Mouse (Mus musculus) megakaryocyte progenitor cell, adult 5-6 weeks (primary cell): Measurements from ENCODE around the gene Gm5938. TPM values are rescaled to one million over a fixed set of nuclear protein-coding genes. Genes with fewer than 3 reads are reported as not detected.

ENCODE experiments used
- ATAC-seq: replicated peaks from 2 replicates; pipeline ENCODE4 v1.8.0; 2016; ENCODE audit warnings: mild to moderate bottlenecking, moderate TSS enrichment, inconsistent platforms; ENCODE audit not compliant: poor library complexity
- total RNA-seq, 2 experiments: library from RNA; stranded (forward) in 1 of 2; stranded (reverse) in 1 of 2; fragments of 157-497, 149-512 nt in 1 of 2; fragments of 200-1000 nt in 1 of 2; gene quantifications; 2 replicates each; pipeline versions ENCODE4 v1.2.3 to v1.2.4; 2015 to 2017

Gene Gm5938
- total RNA-seq (2015) (not detected in 2 replicates), total RNA-seq (2017) (not detected in 2 replicates)

- no peak for ATAC-seq
Measured at GRCm38 (mm10) chrX:78125167-78125566, at the start of gene Gm5938. Gene Gm5938, plus strand, starts transcription at chrX:78125467.

GRCm38 (mm10) chrX:78091274-78091673 lies 34.0 kb upstream of the Gm5938 start, which contains the start of gene Obp1a:
Gene Obp1a, minus strand, starts transcription at chrX:78091374.
- ATAC-seq, result no peak

Other genes starting within 250 kb of the Gm5938 start
- not detected in 2 replicates for gene 5430402E10Rik, start 200.4 kb upstream of the Gm5938 start, total RNA-seq (2015)
- gene 5430402E10Rik, start 200.4 kb upstream of the Gm5938 start, total RNA-seq (2017), result not detected in 2 replicates
- gene Obp1a, start 34.1 kb upstream of the Gm5938 start, total RNA-seq (2015), result not detected in 2 replicates
- not detected in 2 replicates for gene Obp1a, start 34.1 kb upstream of the Gm5938 start, total RNA-seq (2017)
- not detected in 2 replicates for gene Obp1b, start 61.3 kb downstream of the Gm5938 start, total RNA-seq (2015)
- not detected in 2 replicates for gene Obp1b, start 61.3 kb downstream of the Gm5938 start, total RNA-seq (2017)
- not detected in 2 replicates for gene Gm14743, start 120.5 kb downstream of the Gm5938 start, total RNA-seq (2015)
- not detected in 2 replicates for gene Gm14743, start 120.5 kb downstream of the Gm5938 start, total RNA-seq (2017)
- not detected in 2 replicates for gene 4930480E11Rik, start 244.2 kb downstream of the Gm5938 start, total RNA-seq (2015)
- not detected in 2 replicates for gene 4930480E11Rik, start 244.2 kb downstream of the Gm5938 start, total RNA-seq (2017)